Mouse (Mus musculus) ES-Bruce4 (cell line): Measurements from ENCODE around the gene Ccdc13.

Source experiments
- CTCF ChIP-seq: IDR thresholded peaks from one replicate; pipeline ENCODE4 v1.8.1; 2011; ENCODE audit warnings: low read depth, low read length
- POLR2A ChIP-seq: IDR thresholded peaks from one replicate; pipeline ENCODE4 v1.8.1; 2011; ENCODE audit warnings: low read length; ENCODE audit not compliant: insufficient read depth

DNA sequence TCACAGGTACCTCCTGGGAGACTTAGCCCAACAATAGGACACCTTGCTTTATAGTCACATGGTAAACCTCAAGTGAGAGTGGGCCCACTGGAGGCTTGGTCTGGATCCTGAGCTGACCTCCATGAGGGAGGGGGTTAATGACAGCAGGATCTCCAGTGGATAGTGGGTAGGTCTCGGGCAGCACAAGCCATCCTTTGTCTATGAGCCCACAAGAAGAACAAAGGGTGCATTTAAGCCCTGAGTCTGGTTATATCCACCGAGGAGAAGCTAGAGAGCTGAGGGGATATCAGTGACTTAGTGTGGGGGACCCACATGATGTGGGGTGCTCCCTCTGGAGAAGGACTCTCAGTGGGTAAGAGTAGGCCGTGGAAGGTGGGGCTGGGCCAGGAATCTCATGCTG is 30.8 kb downstream of the Ccdc13 start:
- TF ChIP-seq CTCF (no peak), POLR2A (no peak)
